Mouse (Mus musculus) stomach, embryonic 15.5 days (tissue): ENCODE measurements at regions not wholly inside any gene's neighbourhood (a gene's known extent, or its start where the extent isn't known, plus 50 kb on each side); places are given as distances from the start of the nearest gene placed in this dataset.

Experiments used
- ATAC-seq: fragments of 200-750 bp; cut with Nextera tagmentation; 2 replicates; pipeline ENCODE4 v1.8.0; 2017; ENCODE audit warnings: low read depth, moderate number of reproducible peaks, moderate TSS enrichment; ENCODE audit not compliant: insufficient read depth, low FRiP score
- H3K27ac ChIP-seq: fragments of 300-500 bp; sonication (generic); 2 replicates; pipeline ENCODE4 v1.5.1; 2015; ENCODE audit warnings: mild to moderate bottlenecking, inconsistent platforms
- H3K27me3 ChIP-seq: fragments of 300-500 bp; sonication (generic); replicated peaks from 2 replicates; pipeline ENCODE4 v1.6.1; 2015; ENCODE audit warnings: inconsistent platforms
- H3K36me3 ChIP-seq: fragments of 300-500 bp; sonication (generic); 2 replicates; pipeline ENCODE4 v1.6.1; 2015; ENCODE audit warnings: inconsistent platforms
- H3K4me1 ChIP-seq: fragments of 300-500 bp; sonication (generic); 2 replicates; pipeline ENCODE4 v1.6.1; 2015; ENCODE audit warnings: inconsistent platforms
- H3K4me2 ChIP-seq: fragments of 300-500 bp; sonication (generic); 2 replicates; pipeline ENCODE4 v1.6.1; 2015; ENCODE audit warnings: mild to moderate bottlenecking, inconsistent platforms
- H3K4me3 ChIP-seq: fragments of 300-500 bp; sonication (generic); replicated peaks from 2 replicates; pipeline ENCODE4 v1.5.1; 2015; ENCODE audit warnings: inconsistent platforms
- H3K9ac ChIP-seq: fragments of 300-500 bp; sonication (generic); 2 replicates; pipeline ENCODE4 v1.6.1; 2015; ENCODE audit warnings: inconsistent platforms
- H3K9me3 ChIP-seq: fragments of 300-500 bp; sonication (generic); 2 replicates; pipeline ENCODE4 v1.6.1; 2016; ENCODE audit warnings: inconsistent platforms
- WGBS: fragments of 180-500 bp; shearing (Covaris S2); methylation state at CpG from one replicate; pipeline ENCODE4 v1.1.7; 2015; 5-methylcytosine and 5-hydroxymethylcytosine counted together

DNA sequence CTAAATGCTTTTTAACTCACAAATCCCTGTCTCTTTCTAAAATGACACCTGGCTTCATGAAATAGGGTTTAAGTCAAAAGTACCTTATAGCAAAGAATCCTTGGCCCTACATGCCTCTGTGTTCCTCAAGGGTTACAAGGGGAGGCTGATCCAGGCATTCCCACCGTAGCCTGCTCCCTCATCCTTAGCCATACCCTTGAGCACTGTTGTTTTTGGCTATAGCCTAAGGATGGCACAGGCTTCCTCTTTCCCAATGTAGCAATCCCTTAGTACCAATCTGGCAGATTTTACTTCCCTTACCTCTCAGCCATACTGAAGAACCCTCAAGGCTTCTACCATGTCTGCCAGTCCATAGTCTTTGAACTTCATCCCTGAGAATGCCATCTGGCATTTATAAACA is 194.2 kb upstream of the Gm9747 start:
- Histone ChIP-seq H3K4me1 (no peaks in the 10 kb centered on the region), H3K27me3 (no peaks in the 10 kb centered on the region), H3K4me3 (no peak overlapping the region), H3K9me3 (no peaks in the 10 kb centered on the region), H3K9ac (no peak overlapping the region), H3K36me3 (no peaks in the 10 kb centered on the region), H3K4me2 (no peak overlapping the region), H3K27ac (no peak overlapping the region)
- no peak for ATAC-seq
- WGBS: 75% methylated on average over 1 of the region's 1 CpGs

DNA sequence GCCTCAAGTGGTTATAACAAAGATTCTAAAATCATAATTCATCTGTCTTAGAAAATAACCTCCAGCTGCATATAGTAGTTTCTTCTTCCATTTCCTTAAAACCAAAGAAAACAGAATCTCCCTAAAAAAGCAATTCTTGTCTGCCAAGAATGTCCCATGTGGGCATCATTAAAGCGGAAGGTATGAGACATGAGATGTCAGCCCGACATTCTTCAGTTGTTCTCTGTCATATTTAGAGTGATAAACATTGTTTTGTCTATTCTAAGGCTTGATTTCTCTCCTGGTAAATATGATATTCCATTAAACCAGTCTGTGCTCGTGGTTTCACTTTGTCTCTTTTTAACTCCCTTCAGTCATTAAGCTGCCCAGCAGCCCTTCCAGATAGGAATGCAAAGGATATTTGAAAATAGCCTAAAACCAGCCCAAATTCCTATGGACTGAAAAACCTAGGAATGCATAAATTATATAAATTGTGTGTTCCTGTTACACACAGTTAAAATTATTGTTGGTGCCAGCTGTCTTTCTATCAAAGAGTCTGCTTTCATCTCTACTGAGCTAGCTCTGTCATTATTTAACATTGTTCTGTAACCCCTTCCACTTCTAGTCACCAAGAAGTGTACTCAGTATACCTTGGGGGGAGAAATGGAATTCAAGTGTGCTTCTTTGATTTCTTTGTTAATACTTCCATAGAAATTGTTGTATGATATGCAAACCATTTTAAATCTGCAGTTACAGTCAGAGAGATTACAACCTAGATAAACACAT is 191.4 kb upstream of the Gm9747 start:
- no peak overlapping the region; the same call in 1 of the 2 replicates for H3K27ac ChIP-seq
- H3K4me2 ChIP-seq: no peak overlapping the region
- H3K4me1 ChIP-seq: no peaks in the 10 kb centered on the region
- H3K36me3 ChIP-seq: no peaks in the 10 kb centered on the region
- H3K9ac ChIP-seq: no peak overlapping the region
- WGBS: 35% methylated on average over 3 of the region's 3 CpGs
- H3K9me3 ChIP-seq: no peaks in the 10 kb centered on the region
- no peak for ATAC-seq
- no peaks in the 10 kb centered on the region for H3K27me3 ChIP-seq
- no peak overlapping the region for H3K4me3 ChIP-seq

DNA sequence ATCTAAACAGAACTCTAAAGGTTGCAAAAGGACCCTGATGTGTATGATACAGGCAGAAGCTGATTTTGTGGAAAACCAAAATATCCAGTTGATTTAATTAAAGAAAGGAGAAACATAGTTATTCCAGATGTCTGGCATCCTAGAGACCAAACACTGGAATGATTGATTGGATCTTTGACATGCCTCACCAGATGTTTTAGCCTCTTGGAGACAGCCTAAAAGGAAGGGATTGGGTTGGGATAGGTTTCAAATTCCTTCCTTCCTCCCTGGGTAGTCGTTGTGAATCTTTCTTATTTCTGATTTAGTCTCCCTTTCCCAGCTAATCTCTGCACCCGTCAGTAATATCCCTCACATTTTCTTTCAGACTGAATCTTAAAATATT is 190.9 kb upstream of the Gm9747 start:
- Histone ChIP-seq H3K27me3 (no peaks in the 10 kb centered on the region), H3K4me1 (no peaks in the 10 kb centered on the region), H3K9ac (no peak overlapping the region), H3K9me3 (no peaks in the 10 kb centered on the region), H3K27ac (no peak overlapping the region), H3K4me2 (no peak overlapping the region), H3K36me3 (no peaks in the 10 kb centered on the region), H3K4me3 (no peak overlapping the region)
- 29% methylated on average over 2 of the region's 2 CpGs for WGBS
- ATAC-seq: no peak

DNA sequence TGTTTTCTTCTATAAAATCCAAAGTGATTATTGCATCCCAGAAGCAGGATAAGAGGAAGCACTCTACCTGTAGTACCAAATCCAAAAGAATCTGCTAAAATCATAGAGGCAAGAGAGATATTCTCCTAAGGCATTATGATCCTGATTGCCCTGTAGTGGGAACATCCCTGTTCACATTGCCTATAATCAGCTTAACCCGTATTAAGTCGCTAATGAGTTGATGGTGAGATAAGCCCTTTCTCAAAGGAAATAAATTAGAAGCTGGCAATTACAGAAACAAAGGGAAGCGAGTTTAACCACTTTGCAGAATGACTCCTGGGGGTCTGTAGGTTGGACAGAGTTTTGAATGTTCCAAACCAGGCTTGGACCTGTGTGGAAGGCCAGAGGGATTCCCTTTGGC is 190.4 kb upstream of the Gm9747 start:
- 62% methylated on average over 3 of the region's 3 CpGs for WGBS
- Histone ChIP-seq H3K4me2 (no peak overlapping the region), H3K27me3 (no peaks in the 10 kb centered on the region), H3K4me3 (no peak overlapping the region), H3K4me1 (no peaks in the 10 kb centered on the region), H3K36me3 (no peaks in the 10 kb centered on the region), H3K9ac (no peak overlapping the region), H3K27ac (no peak overlapping the region), H3K9me3 (no peaks in the 10 kb centered on the region)
- ATAC-seq: no peak

DNA sequence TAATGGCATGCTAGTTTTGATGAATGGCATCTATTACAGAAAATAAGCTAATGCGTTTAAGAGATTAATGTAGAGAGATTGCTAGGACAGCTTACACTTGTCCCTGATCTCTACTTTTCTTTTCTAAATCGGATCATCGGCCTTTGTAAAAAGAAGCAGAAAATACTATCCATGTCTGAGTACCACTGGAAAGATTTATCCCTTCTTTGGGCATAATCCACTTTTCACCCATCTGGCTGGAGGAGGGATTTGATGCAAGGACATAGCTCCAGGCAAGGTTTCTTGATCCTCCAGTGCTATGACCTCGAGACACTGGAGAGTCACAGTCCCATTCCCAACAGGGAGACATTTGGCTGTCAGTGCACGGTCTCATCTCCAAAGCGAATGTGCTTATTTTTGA is 166.6 kb upstream of the Gm9747 start:
- no peaks in the 10 kb centered on the region for H3K4me1 ChIP-seq
- H3K27me3 ChIP-seq: no peaks in the 10 kb centered on the region
- WGBS: 74% methylated on average over 6 of the region's 6 CpGs
- no peaks in the 10 kb centered on the region for H3K9me3 ChIP-seq
- H3K36me3 ChIP-seq: no peaks in the 10 kb centered on the region
- H3K4me3 ChIP-seq: no peak overlapping the region
- no peak overlapping the region for H3K27ac ChIP-seq
- no peak overlapping the region for H3K9ac ChIP-seq
- no peak overlapping the region for H3K4me2 ChIP-seq
- no peak for ATAC-seq

DNA sequence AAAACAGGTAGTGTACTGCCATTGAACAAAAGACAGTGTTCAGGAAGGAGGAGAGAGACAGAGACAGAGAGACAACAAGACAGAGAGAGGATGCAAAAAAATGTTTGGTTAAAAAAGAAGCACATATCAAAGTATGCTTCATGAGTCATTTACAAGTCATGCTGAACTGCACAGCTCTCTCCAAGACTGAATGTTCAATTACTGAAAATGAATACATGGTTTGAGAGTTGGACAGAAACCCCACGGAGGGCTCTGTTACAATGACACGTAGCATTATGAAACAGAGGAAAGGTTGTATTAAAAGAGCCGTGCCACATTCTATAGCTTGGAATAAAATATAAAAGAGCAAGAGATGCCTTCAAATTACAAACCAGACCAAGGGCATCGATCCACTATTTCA is 164.3 kb upstream of the Gm9747 start:
- no peak overlapping the region for H3K4me3 ChIP-seq
- no peak overlapping the region for H3K4me2 ChIP-seq
- WGBS: 88% methylated on average over 4 of the region's 4 CpGs
- no peak overlapping the region for H3K9ac ChIP-seq
- no peaks in the 10 kb centered on the region for H3K4me1 ChIP-seq
- ATAC-seq: no peak
- H3K27me3 ChIP-seq: no peaks in the 10 kb centered on the region
- H3K9me3 ChIP-seq: no peaks in the 10 kb centered on the region
- no peak overlapping the region for H3K27ac ChIP-seq
- no peaks in the 10 kb centered on the region for H3K36me3 ChIP-seq

DNA sequence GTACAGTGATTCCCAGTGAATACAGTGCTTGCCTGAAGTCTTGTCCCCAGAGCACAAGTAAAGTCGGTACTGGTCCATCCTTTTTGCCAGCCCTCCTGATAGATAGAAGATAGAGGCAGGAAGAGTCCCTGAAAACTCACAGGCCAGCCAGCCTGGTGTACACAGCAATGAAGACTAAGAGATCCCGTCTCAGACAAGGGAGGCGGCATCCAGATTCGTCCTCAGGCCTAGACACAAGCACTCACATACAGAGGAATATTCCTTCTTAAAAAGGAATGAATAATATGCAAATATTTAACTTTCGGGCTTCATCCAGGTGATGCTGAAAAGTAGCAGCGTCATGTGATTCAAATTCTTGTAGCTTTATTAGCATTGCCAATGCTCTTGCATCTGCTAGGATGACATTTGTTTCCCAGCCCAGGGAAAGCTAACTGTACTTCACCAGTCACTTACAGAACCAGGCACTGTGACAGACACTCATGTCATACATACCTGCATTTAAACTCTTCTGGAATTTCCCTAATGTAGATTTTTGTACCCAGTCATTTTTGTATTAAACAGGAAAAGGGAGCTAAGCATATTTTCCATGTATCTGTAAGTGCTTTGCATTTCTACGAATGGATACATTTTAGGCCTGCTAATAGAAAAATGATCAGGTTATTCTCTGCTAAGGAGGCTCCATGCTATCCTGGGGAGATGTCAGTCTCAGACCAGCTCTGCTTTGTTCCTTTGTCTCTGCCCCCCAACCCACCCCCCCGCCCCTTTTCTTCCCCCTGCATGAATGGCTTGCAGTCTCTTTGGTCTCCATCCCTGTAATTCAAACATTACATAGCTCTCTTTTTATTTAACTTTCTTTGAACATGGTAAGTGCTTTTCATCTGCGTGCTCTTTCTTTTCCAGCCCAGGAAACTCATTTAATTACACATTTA is 162.5 kb upstream of the Gm9747 start:
- H3K4me3 ChIP-seq: no peak overlapping the region
- H3K4me2 ChIP-seq: no peak overlapping the region
- WGBS: 66% methylated on average over 9 of the region's 9 CpGs
- no peak overlapping the region for H3K27ac ChIP-seq
- no peak overlapping the region for H3K9ac ChIP-seq
- H3K36me3 ChIP-seq: no peaks in the 10 kb centered on the region
- H3K4me1 ChIP-seq: no peaks in the 10 kb centered on the region
- H3K27me3 ChIP-seq: no peaks in the 10 kb centered on the region
- no peaks in the 10 kb centered on the region for H3K9me3 ChIP-seq
- ATAC-seq: no peak

DNA sequence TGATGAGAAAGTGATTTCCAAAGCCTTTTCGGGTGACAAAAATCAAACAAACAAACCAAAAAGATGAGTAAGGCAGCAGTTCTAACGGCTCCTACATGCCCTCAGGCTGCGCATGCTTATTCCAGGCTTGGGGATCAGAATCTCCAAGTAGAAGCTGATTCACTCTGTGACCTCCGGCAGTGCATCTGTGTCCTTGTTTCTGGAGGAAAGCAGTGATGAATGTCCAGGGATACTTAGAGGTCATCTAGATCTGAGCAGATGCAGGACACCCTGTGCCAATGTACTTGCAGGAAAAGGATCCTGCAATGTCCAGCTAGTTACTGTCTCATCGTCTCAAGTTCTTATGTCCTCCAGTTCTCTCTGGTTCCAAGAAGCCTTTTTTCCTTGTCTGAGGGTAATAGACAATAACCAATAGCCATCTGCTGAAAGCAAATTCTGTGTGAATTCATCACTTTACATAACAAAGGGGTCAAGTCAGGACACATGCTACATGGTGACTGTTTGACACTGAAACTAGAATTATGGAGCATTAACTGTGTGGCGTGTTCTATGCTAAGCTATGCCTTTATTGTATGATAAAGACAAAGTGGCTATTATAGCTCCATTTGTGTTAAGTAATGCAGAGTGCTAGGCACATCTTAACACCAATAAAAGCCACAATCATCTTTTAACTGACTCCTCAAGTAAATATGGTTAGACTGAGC is 143.6 kb upstream of the Gm9747 start:
- no peak for ATAC-seq
- WGBS: 68% methylated on average over 6 of the region's 6 CpGs

DNA sequence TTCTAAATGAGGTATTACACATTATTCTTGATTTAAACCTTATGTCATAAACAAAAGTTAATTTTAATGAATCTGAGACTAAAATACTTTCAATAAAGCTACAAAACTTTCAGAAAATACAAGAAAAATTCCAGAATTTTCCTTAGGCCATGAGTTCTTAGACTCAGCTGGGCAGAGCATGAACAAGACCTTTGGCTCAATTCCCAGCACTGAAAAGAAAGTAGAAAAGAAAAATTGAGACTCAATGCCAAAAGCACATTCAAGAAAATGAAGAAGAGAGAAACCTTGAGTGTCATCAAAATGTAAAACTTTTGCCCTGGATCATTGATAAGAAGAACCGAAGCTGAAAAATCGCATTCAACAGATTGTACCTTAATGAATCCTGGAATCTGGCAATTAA is 137.8 kb upstream of the Gm9747 start:
- 82% methylated on average over 2 of the region's 2 CpGs for WGBS
- no peak overlapping the region for H3K4me3 ChIP-seq
- H3K36me3 ChIP-seq: no peaks in the 10 kb centered on the region
- no peak overlapping the region for H3K4me2 ChIP-seq
- H3K27ac ChIP-seq: no peak overlapping the region
- no peaks in the 10 kb centered on the region for H3K9me3 ChIP-seq
- no peaks in the 10 kb centered on the region for H3K27me3 ChIP-seq
- H3K4me1 ChIP-seq: no peaks in the 10 kb centered on the region
- H3K9ac ChIP-seq: no peak overlapping the region
- no peak for ATAC-seq

More for the DNA sequence above, 143.6 kb upstream of the Gm9747 start:
- H3K4me3 ChIP-seq: no peak overlapping the region
- no peak overlapping the region for H3K27ac ChIP-seq
- H3K4me1 ChIP-seq: no peaks in the 10 kb centered on the region
- no peak overlapping the region for H3K4me2 ChIP-seq
- no peaks in the 10 kb centered on the region for H3K36me3 ChIP-seq
- H3K9ac ChIP-seq: no peak overlapping the region
- no peaks in the 10 kb centered on the region for H3K9me3 ChIP-seq
- H3K27me3 ChIP-seq: no peaks in the 10 kb centered on the region

DNA sequence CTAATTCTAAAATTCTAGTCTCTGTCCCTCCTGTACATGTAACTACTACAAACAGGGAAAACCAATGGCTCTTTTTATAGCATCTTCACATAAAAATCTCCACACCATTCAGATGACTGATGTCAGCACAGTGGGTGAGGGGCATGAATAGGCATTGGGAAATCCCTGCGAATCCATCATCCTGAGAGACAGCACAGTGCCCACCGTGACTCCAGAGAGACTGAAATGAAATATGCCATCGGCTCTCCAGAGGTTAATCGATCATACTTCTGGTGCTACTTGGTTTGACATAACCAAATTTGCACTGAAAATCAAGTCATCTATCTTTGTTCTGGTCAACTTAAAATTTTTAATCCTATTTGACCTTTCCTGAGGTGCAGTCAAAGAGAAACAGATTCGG is 126.2 kb upstream of the Gm9747 start:
- H3K4me2 ChIP-seq: no peak overlapping the region
- no peak overlapping the region for H3K27ac ChIP-seq
- no peak overlapping the region for H3K4me3 ChIP-seq
- H3K4me1 ChIP-seq: no peaks in the 10 kb centered on the region
- no peaks in the 10 kb centered on the region for H3K9me3 ChIP-seq
- no peaks in the 10 kb centered on the region for H3K36me3 ChIP-seq
- WGBS: 58% methylated on average over 5 of the region's 5 CpGs
- no peak overlapping the region for H3K9ac ChIP-seq
- no peaks in the 10 kb centered on the region for H3K27me3 ChIP-seq
- ATAC-seq: no peak

DNA sequence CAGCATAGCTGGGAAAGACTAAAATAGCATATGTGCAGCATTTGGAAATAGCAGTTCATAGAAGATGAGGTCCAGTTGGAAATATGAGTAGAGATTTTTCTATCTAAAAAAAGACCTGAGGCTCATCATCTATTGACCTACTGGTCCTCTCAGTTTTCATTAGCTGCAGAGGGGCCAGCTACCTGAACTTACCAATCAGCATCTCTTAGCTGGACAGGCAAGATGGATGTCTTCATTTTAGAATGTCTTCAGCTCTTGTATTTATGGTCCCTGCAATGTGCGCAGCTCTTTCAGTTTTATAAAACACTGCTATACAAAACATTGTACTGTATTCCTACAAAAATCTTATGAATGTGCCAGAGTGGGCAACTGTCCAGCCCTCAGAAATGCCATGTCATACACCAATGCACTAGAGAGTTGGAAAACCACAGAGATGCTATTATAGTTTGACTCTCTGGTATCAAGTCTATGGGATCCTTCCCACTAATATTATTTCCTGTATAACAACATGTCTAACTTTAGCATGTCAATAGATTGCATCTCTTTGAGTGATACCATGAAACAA is 122.8 kb upstream of the Gm9747 start:
- Histone ChIP-seq H3K27ac (no peak overlapping the region), H3K4me3 (no peak overlapping the region), H3K27me3 (no peaks in the 10 kb centered on the region), H3K36me3 (no peaks in the 10 kb centered on the region), H3K4me1 (no peaks in the 10 kb centered on the region), H3K4me2 (no peak overlapping the region), H3K9me3 (no peaks in the 10 kb centered on the region), H3K9ac (no peak overlapping the region)
- 88% methylated on average over 1 of the region's 1 CpGs for WGBS
- no peak for ATAC-seq

DNA sequence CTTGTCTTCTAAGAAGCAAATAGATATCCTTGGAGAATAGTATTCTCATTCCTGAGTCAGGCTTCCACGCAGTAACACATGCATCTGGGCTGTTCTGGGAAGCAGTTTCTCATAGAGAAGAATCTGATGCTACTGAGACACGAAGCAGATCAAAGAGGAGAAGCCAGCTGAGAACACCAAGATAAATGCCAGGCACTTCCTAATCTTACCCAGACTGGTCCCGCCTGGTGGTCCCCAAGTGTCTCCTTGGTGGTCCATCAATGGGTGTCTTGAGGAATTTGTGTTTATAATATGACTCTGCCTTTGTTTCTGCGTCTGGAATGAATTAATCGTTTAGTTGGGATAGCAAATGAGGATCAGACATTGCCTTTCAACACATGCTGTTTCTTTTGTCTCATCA is 120.5 kb upstream of the Gm9747 start:
- ATAC-seq: no peak
- 28% methylated on average over 5 of the region's 5 CpGs for WGBS
- H3K9ac ChIP-seq: no peak overlapping the region
- no peak overlapping the region for H3K27ac ChIP-seq
- no peaks in the 10 kb centered on the region for H3K36me3 ChIP-seq
- H3K4me1 ChIP-seq: no peaks in the 10 kb centered on the region
- no peak overlapping the region for H3K4me3 ChIP-seq
- H3K9me3 ChIP-seq: no peaks in the 10 kb centered on the region
- no peaks in the 10 kb centered on the region for H3K27me3 ChIP-seq
- no peak overlapping the region for H3K4me2 ChIP-seq
